Mouse (Mus musculus): ENCODE measurements around the gene Aida.
"Not testable (repeated sequence)": the region's sequence is repeated elsewhere in the genome, so short reads cannot be mapped to it uniquely, and the experiment has no call there.

Gene Aida

GRCm38 (mm10) chr1:183296465-183296864 is at the start of gene Aida:
TSS of gene Aida (plus strand) at chr1:183296590.
- no peak for DNase-seq (ENCODE audit: inconsistent age in 2 of 2, low spot score in 1 of 2)

GRCm38 (mm10) chr1:183248144-183248543 is 48.2 kb upstream of the Aida start:
- no peak for DNase-seq (ENCODE audit: inconsistent age in 2 of 2, low spot score in 1 of 2)

GRCm38 (mm10) chr1:183250612-183251011 is 45.8 kb upstream of the Aida start:
- no peak for DNase-seq (ENCODE audit: inconsistent age in 2 of 2, low spot score in 1 of 2)

- no peak for DNase-seq (ENCODE audit: inconsistent age in 2 of 2, low spot score in 1 of 2)
Observed at GRCm38 (mm10) chr1:183251818-183252217, 44.6 kb upstream of the Aida start.

GRCm38 (mm10) chr1:183252574-183252973 is 43.8 kb upstream of the Aida start:
- peak in 1 of 2 experiments; percentile 50 for DNase-seq (ENCODE audit: inconsistent age in 2 of 2, low spot score in 1 of 2)

GRCm38 (mm10) chr1:183264145-183265008 is 32.0 kb upstream of the Aida start:
- peak in 1 of 2 experiments; percentile 49 for DNase-seq (ENCODE audit: inconsistent age in 2 of 2, low spot score in 1 of 2)

- DNase-seq (ENCODE audit: inconsistent age in 2 of 2, low spot score in 1 of 2), result no peak
Observed at GRCm38 (mm10) chr1:183265921-183266467, 30.4 kb upstream of the Aida start.

- peak; percentile 33 to 60 for DNase-seq (ENCODE audit: inconsistent age in 2 of 2, low spot score in 1 of 2)
Observed at GRCm38 (mm10) chr1:183267666-183268065, 28.7 kb upstream of the Aida start.

- DNase-seq (ENCODE audit: inconsistent age in 2 of 2, low spot score in 1 of 2), result peak in 1 of 2 experiments; percentile 63
Observed at GRCm38 (mm10) chr1:183272867-183273818, 23.2 kb upstream of the Aida start.

- DNase-seq (ENCODE audit: inconsistent age in 2 of 2, low spot score in 1 of 2), result no peak
Observed at GRCm38 (mm10) chr1:183274385-183274784, 22.0 kb upstream of the Aida start.

- DNase-seq (ENCODE audit: inconsistent age in 2 of 2, low spot score in 1 of 2), result no peak
Observed at GRCm38 (mm10) chr1:183275763-183276162, 20.6 kb upstream of the Aida start.

GRCm38 (mm10) chr1:183288351-183288750 is 8.0 kb upstream of the Aida start:
- no peak for DNase-seq (ENCODE audit: inconsistent age in 2 of 2, low spot score in 1 of 2)

- DNase-seq (ENCODE audit: inconsistent age in 2 of 2, low spot score in 1 of 2), result no peak
Observed at GRCm38 (mm10) chr1:183289576-183289975, 6.8 kb upstream of the Aida start.

- DNase-seq (ENCODE audit: inconsistent age in 2 of 2, low spot score in 1 of 2), result peak; percentile 96 to 99
Observed at GRCm38 (mm10) chr1:183296877-183297383, 540 bp downstream of the Aida start, which contains the start of gene Brox. TSS of gene Brox (minus strand) at chr1:183297269.

- no peak for DNase-seq (ENCODE audit: inconsistent age in 2 of 2, low spot score in 1 of 2)
Observed at GRCm38 (mm10) chr1:183297473-183297885, 1.1 kb downstream of the Aida start.

GRCm38 (mm10) chr1:183297886-183298489 is 1.6 kb downstream of the Aida start:
- DNase-seq (ENCODE audit: inconsistent age in 2 of 2, low spot score in 1 of 2), result peak; percentile 50 to 79

GRCm38 (mm10) chr1:183299161-183299560 is 2.8 kb downstream of the Aida start:
- peak; percentile 91 to 100 for DNase-seq (ENCODE audit: inconsistent age in 2 of 2, low spot score in 1 of 2)

- DNase-seq (ENCODE audit: inconsistent age in 2 of 2, low spot score in 1 of 2), result no peak
Observed at GRCm38 (mm10) chr1:183307555-183307954, 11.2 kb downstream of the Aida start.

- DNase-seq (ENCODE audit: inconsistent age in 2 of 2, low spot score in 1 of 2), result no peak
Observed at GRCm38 (mm10) chr1:183308476-183308875, 12.1 kb downstream of the Aida start.

- DNase-seq (ENCODE audit: inconsistent age in 2 of 2, low spot score in 1 of 2), result not testable (repeated sequence)
Observed at GRCm38 (mm10) chr1:183309601-183310000, 13.2 kb downstream of the Aida start.
